Mouse (Mus musculus) olfactory bulb, adult 2 months (tissue): Measurements from ENCODE around the gene Esyt3. TPM values are rescaled to one million over a fixed set of nuclear protein-coding genes. Genes with fewer than 3 reads are reported as not detected.

Experiments used
- H3K27ac ChIP-seq: fragments of 200-500 bp; 2 replicates; pipeline ENCODE4 v1.5.1; 2012; ENCODE audit warnings: low read depth, low read length; ENCODE audit not compliant: insufficient read depth
- H3K4me1 ChIP-seq: fragments of 200-500 bp; 2 replicates; pipeline ENCODE4 v1.6.1; 2012; ENCODE audit warnings: low read length; ENCODE audit not compliant: control insufficient read depth, insufficient read depth
- H3K4me3 ChIP-seq: fragments of 200-500 bp; 2 replicates; pipeline ENCODE4 v1.5.1; 2012; ENCODE audit warnings: mild to moderate bottlenecking, low read depth, low read length, moderate library complexity; ENCODE audit not compliant: insufficient read depth
- CTCF ChIP-seq: fragments of 200-500 bp; IDR thresholded peaks from 2 replicates; pipeline ENCODE4 v1.5.1; 2012; ENCODE audit warnings: low read depth, mild to moderate bottlenecking, low read length, moderate library complexity; ENCODE audit not compliant: insufficient read depth
- POLR2A ChIP-seq: fragments of 200-500 bp; IDR thresholded peaks from 2 replicates; pipeline ENCODE4 v1.6.1; 2012; ENCODE audit warnings: mild to moderate bottlenecking, low read depth, low read length, moderate library complexity; ENCODE audit not compliant: insufficient read depth
- WGBS: fragments of 180-500 bp; shearing (Covaris S2); methylation state at CpG from one replicate; pipeline ENCODE4 v1.1.7; 2018; 5-methylcytosine and 5-hydroxymethylcytosine counted together
- polyA plus RNA-seq: library from polyadenylated mRNA; stranded (reverse); fragments of >200 nt; gene quantifications from 2 replicates; pipeline ENCODE4 v1.2.4, GENCODE M21; 2012; ENCODE audit warnings: low replicate concordance; ENCODE audit not compliant: missing spikeins, insufficient read depth, insufficient read length

Gene Esyt3
- polyA plus RNA-seq, 1 experiment, result not detected

GRCm38 (mm10) chr9:99339182-99339581 is 19.2 kb downstream of the Esyt3 start:
- H3K4me1 ChIP-seq, result peaks cover 10% of the 10 kb centered on the region
- 94% methylated on average over 1 of the region's 1 CpGs for WGBS

DNA sequence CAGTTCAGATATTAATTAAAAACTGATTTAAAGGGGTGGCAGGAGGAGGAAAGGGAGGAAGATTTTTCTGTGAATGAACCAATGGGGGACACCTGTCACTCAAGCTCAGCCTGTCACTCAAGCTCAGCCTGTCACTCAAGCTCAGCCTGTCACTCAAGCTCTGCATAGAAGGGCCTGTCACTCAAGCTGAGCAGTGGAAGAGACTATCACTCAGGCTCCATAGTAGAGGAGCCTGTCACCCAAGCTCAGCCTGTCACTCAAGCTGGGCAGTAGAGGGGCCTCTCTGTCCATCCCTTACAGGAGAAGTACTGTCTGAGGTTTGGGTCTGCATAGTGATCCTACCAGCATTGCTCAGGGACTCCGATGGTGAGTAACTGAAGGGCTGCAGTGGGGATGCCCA is 20.1 kb downstream of the Esyt3 start:
- Histone ChIP-seq H3K4me1 (peaks cover 10% of the 10 kb centered on the region), H3K27ac (no peak overlapping the region), H3K4me3 (no peak overlapping the region)
- TF ChIP-seq CTCF (no peak), POLR2A (no peak)
- WGBS, result 100% methylated on average over 1 of the region's 1 CpGs

More at GRCm38 (mm10) chr9:99339182-99339581, 19.2 kb downstream of the Esyt3 start:
- TF ChIP-seq POLR2A (no peak), CTCF (no peak)
- Histone ChIP-seq H3K27ac (no peak overlapping the region), H3K4me3 (no peak overlapping the region)

DNA sequence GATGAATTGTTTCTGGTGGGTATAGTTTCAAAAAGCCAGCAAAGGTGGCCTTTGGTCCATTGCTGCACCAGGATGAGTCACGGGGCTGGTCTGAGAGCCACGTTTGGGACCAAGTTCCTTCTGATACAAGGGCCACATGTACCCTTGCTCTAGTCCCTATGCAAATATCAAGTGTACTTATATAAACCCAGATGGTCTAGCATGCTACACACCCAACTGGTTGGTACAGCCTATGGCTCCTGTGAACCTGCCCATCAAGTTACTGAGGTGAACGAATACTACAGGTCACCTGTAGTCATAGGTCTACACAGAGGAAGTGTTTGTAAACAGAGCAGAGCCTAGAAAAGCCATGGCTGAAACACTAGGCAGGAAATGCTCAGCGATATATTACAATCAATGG is 21.8 kb downstream of the Esyt3 start:
- no peak for TF ChIP-seq CTCF
- TF ChIP-seq POLR2A, result no peak
- Histone ChIP-seq H3K4me1 (peaks cover 10% of the 10 kb centered on the region), H3K27ac (no peak overlapping the region), H3K4me3 (no peak overlapping the region)
- 95% methylated on average over 4 of the region's 4 CpGs for WGBS

DNA sequence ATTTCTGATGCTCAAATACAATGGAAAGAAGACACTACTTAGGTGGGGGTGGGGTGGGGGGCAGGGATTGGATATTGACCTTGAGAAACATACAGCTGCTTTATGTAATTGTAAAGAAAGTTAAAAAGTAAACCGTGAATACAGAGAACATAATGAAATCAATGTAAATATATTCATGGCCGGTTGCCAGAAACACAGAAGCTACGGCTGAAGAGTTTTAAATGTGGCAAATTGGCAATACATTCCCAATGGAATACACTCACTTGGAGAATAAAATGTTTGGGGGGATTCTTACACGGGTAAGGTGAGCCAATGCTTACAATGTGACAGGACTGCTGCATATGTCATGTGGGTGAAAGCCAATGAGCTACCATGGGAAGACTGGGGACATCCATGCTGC is 31.5 kb downstream of the Esyt3 start:
- no peak overlapping the region for H3K4me3 ChIP-seq
- H3K4me1 ChIP-seq, result no peaks in the 10 kb centered on the region
- H3K27ac ChIP-seq, result no peak overlapping the region
- WGBS, result 49% methylated on average over 4 of the region's 4 CpGs
- TF ChIP-seq CTCF, result no peak
- TF ChIP-seq POLR2A, result no peak

- no peaks in the 10 kb centered on the region for H3K4me1 ChIP-seq
- H3K4me3 ChIP-seq, result no peak overlapping the region
- 70% methylated on average over 4 of the region's 4 CpGs for WGBS
- TF ChIP-seq CTCF (no peak), POLR2A (no peak)
- H3K27ac ChIP-seq, result no peak overlapping the region
These were observed 32.4 kb downstream of the Esyt3 start for GRCm38 (mm10) chr9:99325961-99326360.

- no peaks in the 10 kb centered on the region for H3K4me1 ChIP-seq
- TF ChIP-seq CTCF, result no peak
- TF ChIP-seq POLR2A, result no peak
- no peak overlapping the region for H3K4me3 ChIP-seq
- no peak overlapping the region for H3K27ac ChIP-seq
- WGBS, result 73% methylated on average over 7 of the region's 7 CpGs
These were observed 33.0 kb downstream of the Esyt3 start for GRCm38 (mm10) chr9:99325208-99325929.

DNA sequence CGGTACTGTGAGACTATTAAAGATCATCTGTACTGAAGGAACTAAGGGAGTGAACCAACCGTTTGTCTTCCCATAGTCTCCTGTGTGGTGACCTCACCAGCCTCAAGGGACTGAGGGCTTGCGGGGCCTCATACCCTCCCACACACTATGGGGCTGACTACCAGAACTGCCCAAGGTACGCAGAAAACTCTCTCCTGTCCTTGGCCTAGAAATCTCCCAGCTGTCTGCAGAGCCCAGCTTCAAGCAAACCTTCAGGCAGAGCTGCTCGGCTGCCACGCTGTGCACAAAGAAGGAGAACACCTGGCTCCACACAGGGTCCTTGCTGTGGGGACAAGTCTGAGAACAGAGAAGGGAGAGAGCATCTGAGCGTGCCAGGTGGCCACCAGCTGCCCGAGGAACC is 38.4 kb downstream of the Esyt3 start:
- TF ChIP-seq POLR2A (no peak), CTCF (no peak)
- no peak overlapping the region for H3K27ac ChIP-seq
- 79% methylated on average over 8 of the region's 8 CpGs for WGBS
- no peak overlapping the region for H3K4me3 ChIP-seq
- H3K4me1 ChIP-seq, result peaks cover 8% of the 10 kb centered on the region

- WGBS, result 73% methylated on average over 8 of the region's 8 CpGs
- H3K4me3 ChIP-seq, result no peak overlapping the region
- no peak for TF ChIP-seq POLR2A
- no peak for TF ChIP-seq CTCF
- peaks cover 8% of the 10 kb centered on the region for H3K4me1 ChIP-seq
- no peak overlapping the region for H3K27ac ChIP-seq
These were observed 38.9 kb downstream of the Esyt3 start for GRCm38 (mm10) chr9:99319343-99319951.

DNA sequence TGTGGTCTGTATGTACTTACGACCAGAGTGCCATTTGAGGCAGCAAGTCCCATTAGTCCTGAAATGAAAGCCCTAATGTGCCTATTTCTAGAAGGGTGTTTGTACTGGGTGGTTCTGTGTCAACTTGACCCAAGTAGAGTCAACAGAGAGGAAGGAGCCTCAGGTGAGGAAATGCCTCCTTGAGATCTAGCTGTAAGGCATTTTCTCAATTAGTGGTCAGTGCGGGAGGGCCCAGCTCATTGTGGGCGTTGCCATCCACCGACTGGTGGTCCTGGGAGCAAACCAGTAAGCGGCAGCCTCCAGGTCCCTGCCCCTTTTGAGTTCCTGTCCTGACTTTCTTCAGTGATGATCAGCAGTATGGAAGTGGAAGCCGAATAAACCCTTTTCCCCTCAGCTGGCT is 52.1 kb downstream of the Esyt3 start:
- H3K27ac ChIP-seq, result no peak overlapping the region
- 92% methylated on average over 6 of the region's 6 CpGs for WGBS
- no peak overlapping the region for H3K4me3 ChIP-seq
- H3K4me1 ChIP-seq, result no peaks in the 10 kb centered on the region
- TF ChIP-seq CTCF (no peak), POLR2A (no peak)
